Mouse (Mus musculus) embryonic facial prominence, embryonic 13.5 days (tissue): ENCODE measurements around the gene Gm21874. TPM values are rescaled to one million over a fixed set of nuclear protein-coding genes. Genes with fewer than 3 reads are reported as not detected.
"Not testable (repeated sequence)": the region's sequence is repeated elsewhere in the genome, so short reads cannot be mapped to it uniquely, and the experiment has no call there.

Experiments
- ATAC-seq: fragments of 200-750 bp; cut with Nextera tagmentation; 2 replicates; pipeline ENCODE4 v1.8.0; 2017; ENCODE audit warnings: low read depth; ENCODE audit not compliant: insufficient number of reproducible peaks, insufficient read depth, low FRiP score, low TSS enrichment
- H3K27ac ChIP-seq: fragments of 300-500 bp; sonication (generic); 2 replicates; pipeline ENCODE4 v1.5.1; 2015; ENCODE audit warnings: moderate library complexity, mild to moderate bottlenecking, inconsistent platforms
- H3K27me3 ChIP-seq: fragments of 300-500 bp; sonication (generic); 2 replicates; pipeline ENCODE4 v1.6.1; 2015; ENCODE audit warnings: mild to moderate bottlenecking, inconsistent platforms
- H3K36me3 ChIP-seq: fragments of 300-500 bp; sonication (generic); 2 replicates; pipeline ENCODE4 v1.6.1; 2015; ENCODE audit warnings: mild to moderate bottlenecking, inconsistent platforms
- H3K4me1 ChIP-seq: fragments of 300-500 bp; sonication (generic); 2 replicates; pipeline ENCODE4 v1.6.1; 2015; ENCODE audit warnings: inconsistent platforms
- H3K4me2 ChIP-seq: fragments of 300-500 bp; sonication (generic); 2 replicates; pipeline ENCODE4 v1.6.1; 2015; ENCODE audit warnings: moderate library complexity, mild to moderate bottlenecking, inconsistent platforms
- H3K4me3 ChIP-seq: fragments of 300-500 bp; sonication (generic); 2 replicates; pipeline ENCODE4 v1.5.1; 2015; ENCODE audit warnings: mild to moderate bottlenecking, inconsistent platforms
- H3K9ac ChIP-seq: fragments of 300-500 bp; sonication (generic); 2 replicates; pipeline ENCODE4 v1.6.1; 2015; ENCODE audit warnings: mild to moderate bottlenecking, inconsistent platforms
- H3K9me3 ChIP-seq: fragments of 300-500 bp; sonication (generic); 2 replicates; pipeline ENCODE4 v1.6.1; 2016; ENCODE audit warnings: inconsistent platforms
- polyA plus RNA-seq: library from polyadenylated mRNA; unstranded; fragments of >200 nt; fragmentation: Nextera tagmentation; extraction: Ambion mirVana; gene quantifications from 2 replicates; pipeline ENCODE4 v1.2.1, GENCODE M21; 2015

Gm21874 gene
- polyA plus RNA-seq: not detected in 2 replicates

DNA sequence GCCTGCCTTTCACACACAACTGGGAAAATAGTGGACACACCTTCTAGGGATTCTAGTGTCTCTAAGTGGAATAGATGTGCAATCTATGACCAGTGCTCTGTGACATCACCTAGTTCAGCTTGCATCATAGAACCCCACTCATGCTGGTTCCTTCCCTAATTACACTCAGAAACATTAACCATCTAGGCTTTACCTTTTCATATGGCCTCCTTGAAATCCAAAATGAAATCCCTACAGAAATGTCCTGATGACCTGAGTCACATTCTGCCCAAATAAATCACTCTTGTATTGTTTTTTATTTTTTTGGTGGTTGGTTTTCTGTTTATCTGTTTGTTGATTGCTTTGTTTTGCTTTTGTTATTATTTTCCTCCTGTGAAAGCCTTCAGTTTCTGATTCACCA is at the start of gene Gm21874:
Gene Gm21874 (minus strand): TSS at position 101 of the 400 bp plus-strand sequence.
- H3K4me2 ChIP-seq, H3K27me3 ChIP-seq, H3K9me3 ChIP-seq, H3K9ac ChIP-seq, H3K4me1 ChIP-seq, H3K27ac ChIP-seq, ATAC-seq, H3K4me3 ChIP-seq, H3K36me3 ChIP-seq: not testable (repeated sequence)

Other genes with a start within 250 kb of the Gm21874 start
- gene Gm21721, start 214.0 kb downstream of the Gm21874 start, polyA plus RNA-seq: not detected in 2 replicates
- not detected in 2 replicates for gene Gm21812, start 69.0 kb downstream of the Gm21874 start, polyA plus RNA-seq